Mouse (Mus musculus) limb, embryonic 13.5 days (tissue): Measurements from ENCODE around the gene Sh3bgr. TPM values are rescaled to one million over a fixed set of nuclear protein-coding genes. Genes with fewer than 3 reads are reported as not detected.

Experiments used
- ATAC-seq: fragments of 200-750 bp; cut with Nextera tagmentation; 2 replicates; pipeline ENCODE4 v1.8.0; 2017; ENCODE audit warnings: low read depth, moderate number of reproducible peaks, moderate TSS enrichment; ENCODE audit not compliant: low FRiP score
- H3K27ac ChIP-seq: fragments of 300-500 bp; sonication (generic); 2 replicates; pipeline ENCODE4 v1.5.1; 2015; ENCODE audit warnings: inconsistent platforms, mild to moderate bottlenecking, moderate library complexity
- H3K27me3 ChIP-seq: fragments of 300-500 bp; sonication (generic); 2 replicates; pipeline ENCODE4 v1.6.1; 2015; ENCODE audit warnings: mild to moderate bottlenecking, inconsistent platforms
- H3K36me3 ChIP-seq: fragments of 300-500 bp; sonication (generic); 2 replicates; pipeline ENCODE4 v1.6.1; 2015; ENCODE audit warnings: inconsistent platforms, mild to moderate bottlenecking, moderate library complexity
- H3K4me1 ChIP-seq: fragments of 300-500 bp; sonication (generic); 2 replicates; pipeline ENCODE4 v1.6.1; 2015; ENCODE audit warnings: inconsistent platforms
- H3K4me2 ChIP-seq: fragments of 300-500 bp; sonication (generic); replicated peaks from 2 replicates; pipeline ENCODE4 v1.6.1; 2015; ENCODE audit warnings: inconsistent platforms, mild to moderate bottlenecking, moderate library complexity
- H3K4me3 ChIP-seq: fragments of 300-500 bp; sonication (generic); 2 replicates; pipeline ENCODE4 v1.5.1; 2015; ENCODE audit warnings: moderate library complexity, mild to moderate bottlenecking, inconsistent platforms
- H3K9ac ChIP-seq: fragments of 300-500 bp; sonication (generic); 2 replicates; pipeline ENCODE4 v1.6.1; 2015; ENCODE audit warnings: mild to moderate bottlenecking, inconsistent platforms
- H3K9me3 ChIP-seq: fragments of 300-500 bp; sonication (generic); 2 replicates; pipeline ENCODE4 v1.6.1; 2016; ENCODE audit warnings: inconsistent platforms
- WGBS: fragments of 180-500 bp; shearing (Covaris S2); methylation state at CpG from one replicate; pipeline ENCODE4 v1.1.7; 2015; 5-methylcytosine and 5-hydroxymethylcytosine counted together
- polyA plus RNA-seq: library from polyadenylated mRNA; unstranded; fragments of >200 nt; fragmentation: Nextera tagmentation; extraction: Ambion mirVana; gene quantifications from 2 replicates; pipeline ENCODE4 v1.2.1, GENCODE M21; 2015

Gene Sh3bgr
- polyA plus RNA-seq, 1 experiment from 2014 or later: 9.1 TPM

- Histone ChIP-seq H3K9me3 (no peaks in the 10 kb centered on the region), H3K27ac (no peak overlapping the region), H3K4me1 (no peaks in the 10 kb centered on the region), H3K36me3 (no peaks in the 10 kb centered on the region), H3K4me3 (no peak overlapping the region), H3K9ac (no peak overlapping the region), H3K4me2 (no peak overlapping the region), H3K27me3 (no peaks in the 10 kb centered on the region)
- 80% methylated on average over 5 of the region's 5 CpGs for WGBS
- no peak for ATAC-seq
Observed at GRCm38 (mm10) chr16:96221491-96221890, 21.2 kb downstream of the Sh3bgr start.

GRCm38 (mm10) chr16:96221959-96222358 is 21.7 kb downstream of the Sh3bgr start:
- H3K9ac ChIP-seq: no peak overlapping the region
- no peak overlapping the region for H3K27ac ChIP-seq
- no peak overlapping the region for H3K4me3 ChIP-seq
- H3K4me1 ChIP-seq: no peaks in the 10 kb centered on the region
- 80% methylated on average over 3 of the region's 3 CpGs for WGBS
- H3K4me2 ChIP-seq: no peak overlapping the region
- no peak for ATAC-seq
- no peaks in the 10 kb centered on the region for H3K36me3 ChIP-seq
- no peaks in the 10 kb centered on the region for H3K9me3 ChIP-seq
- H3K27me3 ChIP-seq: no peaks in the 10 kb centered on the region

GRCm38 (mm10) chr16:96222452-96222851 is 22.2 kb downstream of the Sh3bgr start:
- Histone ChIP-seq H3K27me3 (no peaks in the 10 kb centered on the region), H3K36me3 (no peaks in the 10 kb centered on the region), H3K4me2 (no peak overlapping the region), H3K27ac (no peak overlapping the region), H3K9ac (no peak overlapping the region), H3K9me3 (no peaks in the 10 kb centered on the region), H3K4me3 (no peak overlapping the region), H3K4me1 (no peaks in the 10 kb centered on the region)
- 86% methylated on average over 1 of the region's 1 CpGs for WGBS
- no peak for ATAC-seq

- H3K27me3 ChIP-seq: no peaks in the 10 kb centered on the region
- H3K36me3 ChIP-seq: no peaks in the 10 kb centered on the region
- no peaks in the 10 kb centered on the region for H3K9me3 ChIP-seq
- H3K4me3 ChIP-seq: no peak overlapping the region
- H3K4me1 ChIP-seq: no peaks in the 10 kb centered on the region
- ATAC-seq: no peak
- H3K4me2 ChIP-seq: no peak overlapping the region
- 67% methylated on average over 13 of the region's 13 CpGs for WGBS
- H3K9ac ChIP-seq: no peak overlapping the region
- no peak overlapping the region for H3K27ac ChIP-seq
Observed at GRCm38 (mm10) chr16:96228438-96228837, 28.2 kb downstream of the Sh3bgr start.

- H3K27me3 ChIP-seq: no peaks in the 10 kb centered on the region
- 63% methylated on average over 8 of the region's 8 CpGs for WGBS
Observed at GRCm38 (mm10) chr16:96229044-96229555, 28.9 kb downstream of the Sh3bgr start.

GRCm38 (mm10) chr16:96230411-96230810 is 30.2 kb downstream of the Sh3bgr start:
- no peak overlapping the region for H3K4me3 ChIP-seq
- no peak overlapping the region for H3K9ac ChIP-seq
- no peaks in the 10 kb centered on the region for H3K9me3 ChIP-seq
- ATAC-seq: peak; percentile 81; the same call in 1 of the 2 replicates
- no peaks in the 10 kb centered on the region for H3K27me3 ChIP-seq
- WGBS: 33% methylated on average over 11 of the region's 11 CpGs
- no peak overlapping the region for H3K4me2 ChIP-seq
- H3K27ac ChIP-seq: no peak overlapping the region
- H3K36me3 ChIP-seq: no peaks in the 10 kb centered on the region
- H3K4me1 ChIP-seq: peaks cover 3% of the 10 kb centered on the region; the same call in 1 of the 2 replicates

More at GRCm38 (mm10) chr16:96229044-96229555, 28.9 kb downstream of the Sh3bgr start:
- ATAC-seq: no peak
- Histone ChIP-seq H3K27ac (no peak overlapping the region), H3K9ac (0 out of 2 replicates have a peak overlapping the region, but pooled peaks have one; percentile 6), H3K36me3 (no peaks in the 10 kb centered on the region), H3K4me2 (no peak overlapping the region), H3K4me1 (no peaks in the 10 kb centered on the region), H3K9me3 (no peaks in the 10 kb centered on the region), H3K4me3 (no peak overlapping the region)

GRCm38 (mm10) chr16:96231251-96231650 is 31.0 kb downstream of the Sh3bgr start:
- Histone ChIP-seq H3K4me3 (no peak overlapping the region), H3K4me2 (no peak overlapping the region), H3K36me3 (no peaks in the 10 kb centered on the region), H3K27me3 (no peaks in the 10 kb centered on the region), H3K4me1 (peaks cover 6% of the 10 kb centered on the region; the same call in 1 of the 2 replicates), H3K9me3 (no peaks in the 10 kb centered on the region), H3K27ac (no peak overlapping the region), H3K9ac (no peak overlapping the region)
- 85% methylated on average over 4 of the region's 4 CpGs for WGBS
- no peak for ATAC-seq

- H3K27ac ChIP-seq: no peak overlapping the region
- no peak overlapping the region for H3K9ac ChIP-seq
- no peak overlapping the region for H3K4me3 ChIP-seq
- H3K4me2 ChIP-seq: no peak overlapping the region
- no peak for ATAC-seq
- H3K36me3 ChIP-seq: no peaks in the 10 kb centered on the region
- WGBS: 82% methylated on average over 8 of the region's 8 CpGs
- no peaks in the 10 kb centered on the region for H3K27me3 ChIP-seq
- H3K4me1 ChIP-seq: peaks cover 6% of the 10 kb centered on the region; the same call in 1 of the 2 replicates
- no peaks in the 10 kb centered on the region for H3K9me3 ChIP-seq
Observed at GRCm38 (mm10) chr16:96231974-96232373, 31.7 kb downstream of the Sh3bgr start.

- Histone ChIP-seq H3K4me1 (peaks cover 6% of the 10 kb centered on the region; the same call in 1 of the 2 replicates), H3K27me3 (no peaks in the 10 kb centered on the region), H3K9ac (no peak overlapping the region), H3K9me3 (no peaks in the 10 kb centered on the region), H3K4me3 (no peak overlapping the region), H3K4me2 (no peak overlapping the region), H3K27ac (no peak overlapping the region), H3K36me3 (no peaks in the 10 kb centered on the region)
- WGBS: 85% methylated on average over 8 of the region's 8 CpGs
- ATAC-seq: no peak
Observed at GRCm38 (mm10) chr16:96233996-96234395, 33.7 kb downstream of the Sh3bgr start.

GRCm38 (mm10) chr16:96235366-96235970 is 35.2 kb downstream of the Sh3bgr start, which contains the start of gene B3galt5:
Gene B3galt5, plus strand, starts transcription at chr16:96235801.
- H3K4me1 ChIP-seq: peaks cover 6% of the 10 kb centered on the region; the same call in 1 of the 2 replicates
- H3K4me3 ChIP-seq: no peak within 1 kb of the TSS; the same call in 1 of the 2 replicates
- no peaks in the 10 kb centered on the region for H3K36me3 ChIP-seq
- H3K4me2 ChIP-seq: peak within 1 kb of the TSS; percentile 45
- H3K9me3 ChIP-seq: no peaks in the 10 kb centered on the region
- 0 out of 2 replicates have a peak within 1 kb of the TSS, but pooled peaks have one; percentile 25 for H3K9ac ChIP-seq
- H3K27ac ChIP-seq: peak within 1 kb of the TSS; percentile 74
- no peaks in the 10 kb centered on the region for H3K27me3 ChIP-seq
- WGBS: 59% methylated on average over 17 of the region's 17 CpGs
- 0 out of 2 replicates have a peak, but pooled peaks have one; percentile 36 for ATAC-seq

GRCm38 (mm10) chr16:96244496-96244895 is 44.2 kb downstream of the Sh3bgr start:
- Histone ChIP-seq H3K4me3 (no peak overlapping the region), H3K4me1 (no peaks in the 10 kb centered on the region), H3K27me3 (no peaks in the 10 kb centered on the region), H3K9me3 (peaks cover 4% of the 10 kb centered on the region; the same call in 1 of the 2 replicates), H3K27ac (no peak overlapping the region), H3K9ac (no peak overlapping the region), H3K36me3 (no peaks in the 10 kb centered on the region), H3K4me2 (no peak overlapping the region)
- no peak for ATAC-seq
- WGBS: 75% methylated on average over 6 of the region's 6 CpGs

- Histone ChIP-seq H3K4me2 (no peak overlapping the region), H3K4me3 (no peak overlapping the region), H3K27ac (no peak overlapping the region), H3K27me3 (no peaks in the 10 kb centered on the region), H3K9me3 (peaks cover 4% of the 10 kb centered on the region; the same call in 1 of the 2 replicates), H3K4me1 (no peaks in the 10 kb centered on the region), H3K36me3 (no peaks in the 10 kb centered on the region), H3K9ac (no peak overlapping the region)
- no peak for ATAC-seq
- WGBS: 82% methylated on average over 7 of the region's 7 CpGs
Observed at GRCm38 (mm10) chr16:96249635-96250034, 49.4 kb downstream of the Sh3bgr start.
